Mouse (Mus musculus): ENCODE measurements around the gene Tspan11.

GRCm38 (mm10) chr6:127923296-127923695, 35.9 kb downstream of the Tspan11 start:
- no peak for TF ChIP-seq CTCF (IDR thresholded peaks at IDR 0.05)
- TF ChIP-seq EP300 (IDR thresholded peaks at IDR 0.05) = no peak

Measured in lung, postnatal 0 days (tissue).